ENCODE assay signal across 9 mouse cellular contexts in the genomic region with DNA sequence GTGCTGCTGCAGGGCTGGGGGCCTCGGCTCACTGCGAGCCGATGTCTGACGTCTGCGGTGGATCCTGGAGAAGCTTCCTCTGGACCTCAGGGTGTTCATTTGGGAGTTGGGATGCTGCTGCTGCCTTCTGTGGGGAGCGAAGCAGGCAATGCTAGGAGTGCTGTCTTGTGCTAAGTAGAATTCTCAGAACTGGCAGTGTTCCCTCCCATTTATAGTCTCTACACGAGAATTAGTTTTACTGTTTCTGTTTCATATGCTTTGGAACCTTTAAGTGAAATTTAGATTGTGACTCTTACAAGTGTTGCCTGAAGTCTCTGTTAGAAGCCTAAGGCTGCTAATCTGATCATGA.
DNase-seq lines count a peak whose midpoint lies in the region; ATAC-seq and TF ChIP-seq lines count a peak whose summit lies in the region.
"Had no signal": no experiment of that assay in that cellular context is flagged by ENCODE, and none has a peak within 500 bp of the region (broad histone marks: within the 10 kb centered on the region; RNA-seq: fewer than 3 reads in every experiment).

No protein-coding gene starts in this region.

- no peak for TF ChIP-seq CTCF in kidney, adult 2 months (conservative IDR thresholded peaks at IDR 0.05; ENCODE audit: insufficient read depth, insufficient read length, low read depth, low read length)

- H3K9me3 ChIP-seq in forebrain, embryonic 10.5 days, result no peaks in the 10 kb centered on the region
- H3K9me3 ChIP-seq in forebrain, embryonic 16.5 days (ENCODE audit: control insufficient read depth, low read length), result no peaks in the 10 kb centered on the region
- no peaks in the 10 kb centered on the region for H3K9me3 ChIP-seq in kidney, embryonic 16.5 days (ENCODE audit: low read length)
- H3K9me3 ChIP-seq in embryonic facial prominence, embryonic 15.5 days (replicated peaks), result no peaks in the 10 kb centered on the region
- no peaks in the 10 kb centered on the region for H3K9me3 ChIP-seq in midbrain, embryonic 13.5 days

- 80% methylated on average over 7 of the region's 7 CpGs for WGBS in forebrain, embryonic 10.5 days
- 58% methylated on average over 7 of the region's 7 CpGs for WGBS in forebrain, embryonic 16.5 days
- WGBS in kidney, embryonic 16.5 days, result 55% methylated on average over 7 of the region's 7 CpGs
- WGBS in kidney, adult 2 months, result 55% methylated on average over 7 of the region's 7 CpGs
- WGBS in embryonic facial prominence, embryonic 15.5 days, result 38% methylated on average over 7 of the region's 7 CpGs
- 71% methylated on average over 7 of the region's 7 CpGs for WGBS in midbrain, embryonic 13.5 days

- peak overlapping the region; percentile 11; the same call in 1 of the 2 replicates for H3K4me3 ChIP-seq in forebrain, embryonic 10.5 days
- H3K4me3 ChIP-seq in forebrain, embryonic 16.5 days (replicated peaks; ENCODE audit: low read length), result no peak overlapping the region
- no peak overlapping the region for H3K4me3 ChIP-seq in kidney, embryonic 16.5 days (ENCODE audit: low read length)
- H3K4me3 ChIP-seq in kidney, adult 2 months (ENCODE audit: insufficient read depth, low read depth, low read length), result no peak overlapping the region
- 0 out of 2 replicates have a peak overlapping the region, but pooled peaks have one; percentile 2 for H3K4me3 ChIP-seq in embryonic facial prominence, embryonic 15.5 days (replicated peaks)
- H3K4me3 ChIP-seq in midbrain, embryonic 13.5 days (replicated peaks), result no peak overlapping the region

- TF ChIP-seq POLR2A in kidney, adult 2 months (IDR thresholded peaks at IDR 0.05; ENCODE audit: low read depth, low read length), result no peak

- peaks cover 94% of the 10 kb centered on the region for H3K4me1 ChIP-seq in forebrain, embryonic 10.5 days
- H3K4me1 ChIP-seq in forebrain, embryonic 16.5 days (replicated peaks; ENCODE audit: control insufficient read depth, insufficient read depth, low read length), result peaks cover 59% of the 10 kb centered on the region
- peaks cover 62% of the 10 kb centered on the region for H3K4me1 ChIP-seq in kidney, embryonic 16.5 days (ENCODE audit: insufficient read depth, low read length)
- H3K4me1 ChIP-seq in kidney, adult 2 months (ENCODE audit: control insufficient read depth, insufficient read depth, low read length), result peaks cover 42% of the 10 kb centered on the region
- H3K4me1 ChIP-seq in embryonic facial prominence, embryonic 15.5 days, result peaks cover 95% of the 10 kb centered on the region
- peaks cover 94% of the 10 kb centered on the region for H3K4me1 ChIP-seq in midbrain, embryonic 13.5 days (replicated peaks)

- H3K4me2 ChIP-seq in forebrain, embryonic 16.5 days (ENCODE audit: low read length), result no peak overlapping the region
- H3K4me2 ChIP-seq in kidney, embryonic 16.5 days (replicated peaks; ENCODE audit: low read depth, low read length), result peak overlapping the region; percentile 42; the same call in 1 of the 2 replicates
- H3K4me2 ChIP-seq in embryonic facial prominence, embryonic 15.5 days (replicated peaks), result peak overlapping the region; percentile 39
- H3K4me2 ChIP-seq in midbrain, embryonic 13.5 days (replicated peaks), result no peak overlapping the region

- ATAC-seq in forebrain, embryonic 16.5 days, result no peak
- no peak for ATAC-seq in kidney, embryonic 16.5 days (ENCODE audit: low FRiP score, low TSS enrichment)
- no peak for ATAC-seq in embryonic facial prominence, embryonic 15.5 days (ENCODE audit: insufficient number of reproducible peaks, low FRiP score, low TSS enrichment, low read depth)
- ATAC-seq in midbrain, embryonic 13.5 days, result no peak

- H3K27ac ChIP-seq in forebrain, embryonic 10.5 days, result peak overlapping the region; percentile 79
- H3K27ac ChIP-seq in forebrain, embryonic 16.5 days (ENCODE audit: low read length), result no peak overlapping the region
- H3K27ac ChIP-seq in kidney, embryonic 16.5 days (ENCODE audit: low read length), result peak overlapping the region; percentile 91
- H3K27ac ChIP-seq in kidney, adult 2 months (ENCODE audit: insufficient read depth, low read depth, low read length), result no peak overlapping the region; the same call in 1 of the 2 replicates
- H3K27ac ChIP-seq in embryonic facial prominence, embryonic 15.5 days (replicated peaks), result peak overlapping the region; percentile 89
- 0 out of 2 replicates have a peak overlapping the region, but pooled peaks have one; percentile 5 for H3K27ac ChIP-seq in midbrain, embryonic 13.5 days

- H3K36me3 ChIP-seq in forebrain, embryonic 10.5 days (replicated peaks), result no peaks in the 10 kb centered on the region; the same call in 1 of the 2 replicates
- no peaks in the 10 kb centered on the region for H3K36me3 ChIP-seq in forebrain, embryonic 16.5 days (ENCODE audit: control insufficient read depth, insufficient read depth)
- no peaks in the 10 kb centered on the region for H3K36me3 ChIP-seq in kidney, embryonic 16.5 days (ENCODE audit: insufficient read depth, low read length)
- no peaks in the 10 kb centered on the region for H3K36me3 ChIP-seq in kidney, adult 2 months (ENCODE audit: control insufficient read depth, insufficient read depth, low read length)
- no peaks in the 10 kb centered on the region for H3K36me3 ChIP-seq in embryonic facial prominence, embryonic 15.5 days
- no peaks in the 10 kb centered on the region for H3K36me3 ChIP-seq in midbrain, embryonic 13.5 days

- H3K27me3 ChIP-seq in forebrain, embryonic 10.5 days (ENCODE audit: poor library complexity, severe bottlenecking), result no peaks in the 10 kb centered on the region
- no peaks in the 10 kb centered on the region for H3K27me3 ChIP-seq in forebrain, embryonic 16.5 days (replicated peaks; ENCODE audit: control insufficient read depth, insufficient read depth, low read length)
- no peaks in the 10 kb centered on the region for H3K27me3 ChIP-seq in kidney, embryonic 16.5 days (ENCODE audit: insufficient read depth, low read length)
- H3K27me3 ChIP-seq in kidney, adult 2 months (replicated peaks; ENCODE audit: control insufficient read depth, insufficient read depth, low read length), result no peaks in the 10 kb centered on the region
- H3K27me3 ChIP-seq in embryonic facial prominence, embryonic 15.5 days, result no peaks in the 10 kb centered on the region
- no peaks in the 10 kb centered on the region for H3K27me3 ChIP-seq in midbrain, embryonic 13.5 days
- H3K27me3 ChIP-seq: Patski had no signal

- no peak for DNase-seq in forebrain, embryonic 10.5 days (ENCODE audit: extremely low spot score, low spot score)
- DNase-seq in kidney, adult 2 months, result no peak
- DNase-seq in ovary, adult 18-20 months (ENCODE audit: low spot score), result no peak
- no peak for DNase-seq in urinary bladder, postnatal 14 days (ENCODE audit: low spot score)

- no peak overlapping the region for H3K9ac ChIP-seq in forebrain, embryonic 16.5 days (replicated peaks; ENCODE audit: low read depth, low read length)
- H3K9ac ChIP-seq in kidney, embryonic 16.5 days (replicated peaks; ENCODE audit: low read length), result peak overlapping the region; percentile 37; the same call in 1 of the 2 replicates
- H3K9ac ChIP-seq in embryonic facial prominence, embryonic 15.5 days, result peak overlapping the region; percentile 10; the same call in 1 of the 2 replicates
- H3K9ac ChIP-seq in midbrain, embryonic 13.5 days (replicated peaks), result no peak overlapping the region

Comparison
In these comparisons a context has a peak if more than half of its experiments do, and no peak if none do; other contexts are left out.
1. H3K27ac ChIP-seq: peak in forebrain, embryonic 10.5 days (single experiment), kidney, embryonic 16.5 days (single experiment), embryonic facial prominence, embryonic 15.5 days (single experiment) and midbrain, embryonic 13.5 days (single experiment); none in forebrain, embryonic 16.5 days (single experiment) and kidney, adult 2 months (single experiment).
2. H3K4me3 ChIP-seq: peak in forebrain, embryonic 10.5 days (single experiment) and embryonic facial prominence, embryonic 15.5 days (single experiment); none in forebrain, embryonic 16.5 days (single experiment), kidney, embryonic 16.5 days (single experiment), kidney, adult 2 months (single experiment) and midbrain, embryonic 13.5 days (single experiment).
3. H3K4me2 ChIP-seq: peak in kidney, embryonic 16.5 days (single experiment) and embryonic facial prominence, embryonic 15.5 days (single experiment); none in forebrain, embryonic 16.5 days (single experiment) and midbrain, embryonic 13.5 days (single experiment).
4. H3K9ac ChIP-seq: peak in kidney, embryonic 16.5 days (single experiment) and embryonic facial prominence, embryonic 15.5 days (single experiment); none in forebrain, embryonic 16.5 days (single experiment) and midbrain, embryonic 13.5 days (single experiment).